Mouse (Mus musculus) cortical plate, adult 2 months (tissue): ENCODE data around the gene Wdr35.

Experiments
- CTCF ChIP-seq: fragments of 200-500 bp; IDR thresholded peaks from 2 replicates; pipeline ENCODE4 v1.5.1; 2011; ENCODE audit warnings: mild to moderate bottlenecking, control low read depth, low read length; ENCODE audit not compliant: insufficient read depth; ENCODE audit errors: extremely low read depth
- POLR2A ChIP-seq: fragments of 200-500 bp; IDR thresholded peaks from 2 replicates; pipeline ENCODE4 v1.6.1; 2011; ENCODE audit warnings: mild to moderate bottlenecking, low read length, control low read depth; ENCODE audit not compliant: insufficient read depth; ENCODE audit errors: extremely low read depth

DNA sequence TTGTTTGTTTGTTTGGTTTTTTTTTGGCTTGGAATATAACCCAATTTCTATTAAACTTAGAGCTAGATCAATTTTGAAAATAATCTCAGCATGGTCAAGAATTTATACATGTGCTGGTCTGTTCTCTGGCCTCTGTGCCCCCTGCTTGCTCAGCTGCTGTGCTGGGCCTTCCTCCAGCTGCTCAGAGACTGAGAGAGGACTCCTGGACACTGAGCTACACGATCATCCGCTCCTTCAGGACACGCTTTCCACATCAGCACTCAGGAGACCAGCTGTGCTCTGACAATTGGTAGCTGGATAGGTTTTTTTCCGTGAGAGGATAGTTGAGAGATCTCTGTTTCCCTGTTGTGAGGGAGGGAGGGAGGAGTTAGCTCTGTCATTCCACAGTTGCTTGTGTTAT lies 36.6 kb downstream of the Wdr35 start:
- TF ChIP-seq POLR2A = no peak
- no peak for TF ChIP-seq CTCF
